Mouse (Mus musculus): ENCODE measurements around the gene Cirbp.

GRCm38 (mm10) chr10:80142530-80142925, 23.3 kb upstream of the Cirbp start:
- TF ChIP-seq CTCF (IDR thresholded peaks at IDR 0.05; ENCODE audit: low read depth), result no peak
- TF ChIP-seq EP300 (IDR thresholded peaks at IDR 0.05; ENCODE audit: low read depth), result no peak
